Mouse (Mus musculus): ENCODE data around the gene Mcts2. TPM values are rescaled to one million over a fixed set of nuclear protein-coding genes. Genes with fewer than 3 reads are reported as not detected.

The Mcts2 gene
- total RNA-seq, 2 experiments from 2014 or later: 17.8 to 19.1 TPM

DNA sequence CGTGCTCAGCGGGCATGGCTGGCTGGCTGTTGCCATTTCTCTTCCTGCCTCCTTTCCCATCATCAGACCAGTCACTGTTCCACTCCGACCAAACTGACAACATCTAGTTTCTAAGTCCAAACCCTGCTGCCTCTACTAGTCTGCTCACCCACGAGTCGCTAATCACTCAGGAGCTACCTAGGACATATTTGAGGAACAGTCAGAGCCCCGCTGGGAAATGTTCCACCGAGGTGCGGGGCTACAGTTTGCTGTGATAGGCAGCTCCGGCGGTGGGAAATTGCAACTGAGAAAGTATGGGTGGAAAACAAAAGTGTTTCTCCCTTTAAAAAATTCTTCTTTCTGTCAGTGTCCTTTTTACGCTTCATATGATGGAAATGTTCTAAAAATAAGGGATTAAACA, 30.8 kb downstream of the Mcts2 start:
- no peak for DNase-seq
- intact Hi-C loops (cut with DNase I): no loop called here

DNA sequence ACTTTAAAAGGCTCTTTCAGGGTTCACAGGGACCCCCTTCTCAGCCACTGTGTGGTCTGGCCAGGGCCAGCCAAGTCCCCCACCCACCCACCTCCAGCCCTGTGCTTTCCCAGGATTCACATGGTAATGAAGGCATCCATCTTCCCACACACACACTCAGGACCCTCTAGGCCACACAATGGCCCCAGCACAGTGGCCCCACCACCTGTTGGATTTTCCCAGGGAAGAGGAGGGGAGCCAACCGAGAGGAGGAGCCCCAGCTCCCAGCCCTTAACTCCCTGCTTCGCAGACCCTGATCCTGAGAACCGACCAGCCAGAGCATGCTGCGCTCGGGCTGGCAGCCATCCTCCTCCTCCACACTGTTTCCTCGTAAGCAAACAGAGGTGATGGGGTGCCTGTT, 31.2 kb downstream of the Mcts2 start:
- DNase-seq: no peak
- intact Hi-C loops (cut with DNase I): no loop called here

DNA sequence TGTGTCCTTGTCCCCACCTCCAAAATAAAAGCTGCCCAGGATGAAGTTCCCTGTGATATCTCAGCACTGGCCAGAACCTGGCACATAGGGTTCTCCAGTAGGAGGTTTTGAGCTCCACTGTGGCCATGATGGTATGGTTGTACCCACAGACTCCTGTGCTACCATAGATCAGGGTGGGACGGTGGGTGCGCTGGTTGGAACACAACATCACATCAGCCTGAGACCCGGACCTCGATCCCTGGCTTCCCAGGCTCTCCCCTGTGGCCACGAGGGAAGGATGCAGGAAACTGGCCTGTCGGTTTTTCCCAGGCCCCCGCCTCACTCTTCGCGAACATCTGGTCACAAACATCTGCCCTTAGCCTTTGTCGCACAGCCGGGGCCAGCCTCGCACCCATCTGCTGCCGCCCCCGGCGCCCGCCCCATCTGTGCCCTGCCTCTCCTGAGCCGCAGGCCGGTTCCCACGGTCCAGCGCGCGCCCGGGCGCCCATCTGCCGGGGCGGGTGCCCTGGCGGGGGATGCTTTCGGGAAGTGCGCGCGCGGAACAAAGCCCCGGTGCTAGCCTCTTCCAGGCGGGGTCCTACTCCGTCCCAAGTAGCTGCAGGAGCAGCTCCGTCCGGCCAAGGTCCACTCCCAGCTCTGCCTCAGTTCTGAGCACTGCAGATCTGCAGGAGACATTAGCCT, 37.0 kb downstream of the Mcts2 start:
- peak; percentile 71 to 75 for DNase-seq
- intact Hi-C loops (cut with DNase I): loop anchor here (2.0 kb wide), 1 partner anchor 15 kb away; no protein-coding TSS in a partner anchor

DNA sequence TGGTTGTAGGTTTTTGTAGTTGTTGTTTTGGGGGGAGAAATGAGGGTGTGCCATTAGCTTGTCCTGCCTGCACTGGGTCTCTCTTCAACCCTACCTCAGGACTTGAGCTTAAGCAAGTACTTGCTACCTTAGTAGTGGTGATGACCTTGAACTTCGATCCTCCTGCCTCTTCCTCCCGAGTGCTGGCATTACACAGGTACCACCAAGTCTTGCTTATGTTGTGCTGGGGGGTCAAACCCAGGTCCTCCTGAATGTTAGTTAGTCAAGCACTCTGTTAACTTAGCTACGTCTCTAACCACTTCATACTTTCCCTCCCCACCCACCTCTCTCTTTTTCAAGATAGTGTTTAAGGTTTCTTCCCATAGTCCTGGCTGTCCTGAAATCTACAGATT, 37.5 kb downstream of the Mcts2 start:
- intact Hi-C loops (cut with DNase I): no loop called here
- no peak for DNase-seq

DNA sequence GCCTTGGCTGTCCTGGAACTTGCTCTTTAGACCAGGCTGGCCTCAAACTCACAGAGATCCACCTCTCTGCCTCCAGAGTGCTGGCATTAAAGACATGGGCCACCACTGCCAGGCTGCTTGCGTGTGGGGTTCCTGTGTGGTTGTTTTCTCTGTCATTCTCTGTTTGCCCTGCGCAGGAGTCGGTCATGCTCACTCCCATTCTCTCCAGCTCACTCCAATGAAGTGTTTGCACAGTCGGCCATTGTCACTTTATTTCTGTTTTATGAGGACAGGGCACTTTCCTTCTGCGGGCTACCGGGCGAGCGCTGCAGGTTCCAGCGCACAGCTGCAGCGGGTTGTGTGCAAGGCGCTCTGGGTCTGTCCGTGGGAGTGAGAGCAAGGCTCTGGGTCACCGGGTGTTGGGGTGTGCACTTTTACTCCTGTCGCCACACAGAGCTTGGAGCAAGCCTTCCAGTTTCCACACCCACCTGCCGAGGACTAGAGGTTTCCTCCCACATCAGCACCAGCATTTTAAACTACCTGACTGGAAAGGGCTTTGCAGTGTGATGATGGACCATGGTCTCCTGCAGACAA, 38.4 kb downstream of the Mcts2 start:
- intact Hi-C loops (cut with DNase I): no loop called here
- no peak for DNase-seq

DNA sequence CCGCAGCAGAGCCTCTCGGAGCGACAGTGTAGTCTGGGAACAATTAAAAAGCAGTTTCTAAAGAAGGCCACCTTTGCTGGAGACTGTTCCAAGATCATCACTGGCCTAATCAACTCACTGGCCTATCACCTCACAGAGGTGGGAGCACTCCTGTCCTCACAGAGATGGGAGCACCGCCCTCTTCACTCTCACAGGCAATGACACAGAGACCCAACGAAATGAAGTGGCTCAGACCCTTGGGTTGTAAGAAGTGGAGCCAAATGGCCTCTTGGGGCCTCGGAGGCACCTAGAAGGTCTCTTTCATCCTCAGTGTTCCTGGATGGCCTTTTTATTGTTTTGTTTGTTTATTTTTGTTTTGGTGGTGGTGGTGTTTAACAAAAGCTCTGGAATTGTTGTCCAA, 39.4 kb downstream of the Mcts2 start:
- no peak for DNase-seq
- intact Hi-C loops (cut with DNase I): loop anchor here (1.0 kb wide), 1 partner anchor 19 kb away; no protein-coding TSS in a partner anchor

DNA sequence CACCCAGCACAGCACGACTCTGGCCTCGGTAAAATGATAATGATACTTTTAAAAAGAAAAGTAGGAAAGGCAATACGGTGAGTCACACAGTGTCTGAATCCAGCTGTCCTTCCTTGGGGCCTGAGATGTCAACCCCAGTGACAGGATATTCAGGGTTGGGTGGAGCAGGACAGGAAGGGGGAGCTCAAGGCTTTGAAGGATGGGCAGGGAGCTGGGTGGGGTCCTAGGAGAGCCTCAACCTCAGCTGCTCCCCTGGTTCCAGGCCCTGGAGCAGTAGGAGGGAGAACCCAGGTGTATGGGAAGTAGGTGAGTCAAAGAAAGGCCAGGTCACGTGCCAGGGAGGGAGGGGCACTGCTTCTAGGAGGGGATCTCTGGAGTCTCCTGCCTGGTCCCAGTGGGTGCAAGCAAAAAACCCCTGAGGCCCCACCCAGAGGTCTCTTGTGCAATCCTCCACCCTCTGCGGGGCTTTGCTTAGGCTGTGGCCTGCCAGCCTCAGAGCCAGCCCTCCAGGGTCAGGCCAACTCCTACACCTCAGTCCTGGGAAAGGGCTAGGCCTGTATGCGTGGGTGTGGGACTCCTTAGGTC, 40.0 kb downstream of the Mcts2 start:
- intact Hi-C loops (cut with DNase I): loop anchor here (1.0 kb wide), 1 partner anchor 20 kb away; no protein-coding TSS in a partner anchor
- DNase-seq: peak in 1 of 2 experiments; percentile 31

DNA sequence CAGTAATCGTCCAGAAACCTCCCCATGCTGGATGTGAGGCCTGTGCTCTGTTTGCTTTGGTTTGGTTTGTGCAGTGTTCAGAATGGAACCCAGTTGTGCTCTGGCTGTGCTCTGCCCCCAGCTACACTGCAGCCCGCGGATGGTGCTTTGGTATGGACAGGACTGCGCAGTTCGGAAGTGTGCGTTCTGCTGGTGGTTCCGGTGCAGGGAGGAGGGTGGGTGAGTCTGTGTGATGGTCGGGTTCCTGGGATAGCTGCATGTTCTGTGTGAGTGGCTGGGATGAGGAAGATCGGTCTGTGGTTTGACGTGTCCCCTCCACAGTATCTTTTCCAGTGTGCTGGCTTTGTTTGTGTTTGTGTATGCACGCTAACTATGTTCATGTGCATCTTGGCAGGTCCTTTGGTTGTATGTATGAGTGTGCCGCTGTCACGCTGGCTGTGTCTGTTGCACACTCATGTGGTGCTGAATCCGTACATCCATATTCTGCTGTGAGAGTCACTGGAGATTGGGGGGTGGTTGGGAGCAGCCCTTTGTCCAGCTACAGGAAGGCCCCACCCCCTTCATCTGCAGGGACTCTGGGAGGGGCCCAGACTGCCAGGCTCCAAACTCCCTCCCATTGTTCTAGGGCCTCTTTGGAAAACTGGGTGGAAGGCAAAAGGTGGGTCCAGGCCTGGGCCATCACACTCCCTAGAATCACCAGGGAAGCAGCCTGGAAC, 41.1 kb downstream of the Mcts2 start:
- DNase-seq: peak; percentile 57 to 59
- intact Hi-C loops (cut with DNase I): no loop called here

DNA sequence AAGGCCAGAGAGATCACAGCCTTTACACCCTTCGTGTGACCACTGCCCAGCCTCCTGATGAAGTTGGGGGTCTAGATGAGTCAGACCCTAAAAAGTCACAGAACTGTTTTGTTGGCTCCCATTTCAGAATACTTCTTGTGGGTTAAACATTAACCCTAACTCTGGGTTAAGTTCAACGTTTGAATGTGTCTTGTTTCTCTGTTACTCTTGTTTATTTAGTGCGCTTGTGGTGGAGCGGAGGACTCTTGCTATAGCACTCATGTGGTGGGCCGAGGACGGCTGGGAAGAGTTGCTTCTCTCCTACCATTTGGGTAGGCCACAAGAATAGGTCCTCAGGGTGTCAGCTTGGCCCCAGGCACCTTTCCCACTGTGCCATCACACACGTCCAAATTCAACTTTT, 41.8 kb downstream of the Mcts2 start:
- no peak for DNase-seq
- intact Hi-C loops (cut with DNase I): no loop called here

DNA sequence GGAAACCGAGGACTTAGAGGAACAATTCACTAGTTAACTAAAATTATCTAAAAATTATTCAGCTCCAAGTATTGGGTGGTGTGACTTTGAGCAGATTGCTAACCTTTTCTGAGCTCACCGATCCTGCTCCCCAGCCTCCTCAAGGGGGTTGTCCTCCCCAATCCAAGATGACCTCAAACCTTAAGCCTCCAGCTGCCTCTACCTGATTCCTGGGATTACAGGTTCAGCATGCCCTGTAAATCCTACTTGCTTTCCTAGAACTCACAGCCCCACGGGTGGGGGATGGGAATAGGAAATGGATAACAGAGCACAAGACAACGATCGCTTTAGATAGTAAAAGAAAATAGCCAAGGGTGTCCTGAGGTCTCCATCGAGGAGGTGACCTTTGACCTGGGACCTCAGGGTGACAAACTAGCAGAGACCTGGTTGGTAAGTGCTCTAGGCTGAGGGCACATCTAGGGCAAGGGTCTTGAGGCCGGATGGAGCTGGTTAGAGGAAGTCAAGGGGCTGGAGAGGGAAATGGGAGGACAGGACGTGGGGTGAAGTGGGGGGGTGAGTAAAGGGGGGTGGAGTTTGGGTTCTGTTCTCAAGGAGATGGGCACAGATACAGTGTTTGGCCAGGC, 42.3 kb downstream of the Mcts2 start:
- intact Hi-C loops (cut with DNase I): no loop called here
- peak in 1 of 2 experiments; percentile 40 for DNase-seq

DNA sequence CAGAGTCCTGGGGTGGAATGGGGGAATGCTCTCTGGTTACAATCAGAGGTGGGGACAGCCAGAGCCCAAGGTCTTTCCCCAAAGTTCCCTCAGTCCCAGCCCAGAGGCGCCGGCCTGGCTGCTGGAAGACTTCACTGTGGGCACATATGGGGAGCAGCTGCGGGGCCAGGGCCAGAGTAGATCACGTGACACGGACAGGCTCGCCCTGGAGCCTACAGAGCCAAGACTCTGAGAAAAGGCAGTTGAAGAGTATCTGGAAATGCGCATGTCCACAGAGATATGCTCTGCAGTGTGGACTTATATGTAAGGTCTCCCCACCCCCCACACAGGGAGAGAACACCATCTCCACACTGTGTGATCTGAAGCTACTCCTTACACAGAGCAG, 42.8 kb downstream of the Mcts2 start:
- intact Hi-C loops (cut with DNase I): no loop called here
- DNase-seq: peak; percentile 79 to 82

DNA sequence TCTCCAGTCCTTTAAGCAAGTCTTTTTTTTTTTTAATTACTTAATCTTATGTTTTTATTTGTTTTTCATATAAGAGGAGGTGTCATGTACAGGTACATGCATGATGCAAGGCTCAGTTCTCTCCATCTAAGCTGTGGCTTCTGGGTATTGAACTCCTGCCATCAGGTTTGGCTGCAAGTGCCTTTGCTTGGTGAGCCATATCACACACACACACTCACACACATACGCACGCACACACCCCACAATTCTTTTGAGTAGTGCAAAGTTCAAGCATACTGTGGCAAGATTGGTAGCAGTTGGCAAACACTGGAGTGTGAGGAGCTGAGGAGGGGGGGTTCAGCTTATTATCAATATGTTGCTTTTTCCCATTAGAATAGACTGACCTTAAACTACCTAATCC, 46.4 kb downstream of the Mcts2 start:
- DNase-seq: no peak
- intact Hi-C loops (cut with DNase I): no loop called here

DNA sequence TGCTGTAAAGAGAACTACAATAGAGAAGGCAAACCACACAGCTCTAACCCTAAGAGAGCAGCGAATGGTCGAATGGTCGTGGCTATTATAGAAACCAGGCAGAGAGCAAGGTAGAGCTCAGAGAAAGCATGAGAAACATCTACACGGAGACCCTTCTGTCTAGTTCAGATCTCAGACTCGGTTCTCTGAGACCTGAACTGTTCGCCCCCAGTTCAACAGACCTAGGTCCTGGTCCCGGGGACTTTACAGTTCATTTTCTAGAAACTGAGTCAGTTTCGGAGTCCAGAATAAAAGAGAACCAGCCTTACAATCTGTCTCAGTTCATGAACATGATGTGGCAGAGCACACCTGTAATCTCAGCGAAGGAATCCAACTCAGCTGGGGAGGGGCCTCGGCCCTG, 47.7 kb downstream of the Mcts2 start:
- no peak for DNase-seq
- intact Hi-C loops (cut with DNase I): no loop called here

DNA sequence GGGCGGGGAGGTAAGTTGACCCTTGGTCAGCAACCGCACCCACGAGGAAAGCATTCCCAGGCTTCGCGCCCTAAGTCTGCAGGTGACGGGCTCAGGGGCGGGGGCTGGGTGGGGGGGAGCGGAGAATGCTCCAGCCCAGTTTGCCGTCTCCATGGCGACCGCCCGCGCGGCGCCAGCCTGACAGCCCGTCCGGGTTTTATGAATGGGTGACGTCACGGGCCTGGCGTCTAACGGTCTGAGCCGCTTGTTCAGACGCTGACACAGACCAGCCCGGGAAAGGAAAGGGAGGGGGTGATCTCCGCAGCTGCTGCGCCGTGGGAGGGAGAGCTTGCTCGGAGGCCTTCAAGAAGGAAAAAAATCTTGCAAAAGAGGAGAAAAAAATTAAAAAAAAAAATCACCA, 48.1 kb downstream of the Mcts2 start:
- intact Hi-C loops (cut with DNase I): no loop called here
- peak; percentile 96 to 98 for DNase-seq

DNA sequence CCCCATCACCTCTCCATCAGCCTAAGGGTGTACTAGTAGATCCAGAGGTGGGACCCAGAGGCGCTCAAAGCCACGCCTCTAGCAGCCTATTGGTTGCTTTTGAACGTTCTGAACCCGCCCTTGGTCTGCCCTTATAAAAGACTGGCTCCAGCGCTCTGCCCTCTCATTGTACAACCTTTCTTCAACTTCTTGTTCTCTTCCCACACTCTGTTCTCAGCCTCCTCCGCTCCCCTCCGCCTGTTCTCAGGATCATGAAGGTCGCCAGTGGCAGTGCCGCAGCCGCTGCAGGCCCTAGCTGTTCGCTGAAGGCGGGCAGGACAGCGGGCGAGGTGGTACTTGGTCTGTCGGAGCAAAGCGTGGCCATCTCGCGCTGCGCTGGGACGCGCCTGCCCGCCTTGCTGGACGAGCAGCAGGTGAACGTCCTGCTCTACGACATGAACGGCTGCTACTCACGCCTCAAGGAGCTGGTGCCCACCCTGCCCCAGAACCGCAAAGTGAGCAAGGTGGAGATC, 49.3 kb downstream of the Mcts2 start, which contains the start of gene Id1:
Gene Id1 (plus strand): TSS at position 162 of the 512 bp plus-strand sequence.
- intact Hi-C loops (cut with DNase I): no loop called here
- DNase-seq: peak; percentile 92

DNA sequence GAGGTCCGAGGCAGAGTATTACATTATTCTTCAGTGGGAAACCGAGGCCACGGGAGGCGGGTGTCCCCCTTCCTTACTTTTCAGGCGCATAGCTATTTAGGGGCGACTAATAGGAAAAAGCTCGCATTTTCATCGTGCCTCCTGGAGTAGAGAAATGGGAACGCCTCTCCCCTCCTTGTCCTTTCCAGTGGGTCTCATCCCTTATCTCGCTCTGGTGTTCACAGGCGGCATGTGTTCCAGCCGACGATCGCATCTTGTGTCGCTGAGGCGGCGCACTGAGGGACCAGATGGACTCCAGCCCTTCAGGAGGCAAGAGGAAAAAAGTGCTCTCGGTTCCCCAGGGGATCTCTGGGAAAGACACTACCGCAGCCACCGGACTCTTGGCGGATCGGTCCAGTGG, 49.9 kb downstream of the Mcts2 start:
- intact Hi-C loops (cut with DNase I): no loop called here

More for the DNA sequence above, 49.9 kb downstream of the Mcts2 start:
- peak; percentile 46 for DNase-seq

Other genes starting within 250 kb of the Mcts2 start
- gene Defb23, start 222.4 kb upstream of the Mcts2 start, total RNA-seq (2021): not detected
- gene Defb20, start 210.0 kb upstream of the Mcts2 start, total RNA-seq (2021): not detected
- gene Defb22, start 196.9 kb upstream of the Mcts2 start, total RNA-seq (2021): not detected
- gene Defb26, start 175.3 kb upstream of the Mcts2 start, total RNA-seq (2021): not detected
- gene Defb28, start 168.8 kb upstream of the Mcts2 start, total RNA-seq (2021): not detected
- gene Defb29, start 146.9 kb upstream of the Mcts2 start, total RNA-seq (2021): not detected
- not detected for gene Gm17416, start 117.7 kb upstream of the Mcts2 start, total RNA-seq (2021)
- not detected for gene Defb21, start 114.3 kb upstream of the Mcts2 start, total RNA-seq (2021)
- gene Defb19, start 106.7 kb upstream of the Mcts2 start, total RNA-seq (2021): not detected
- not detected for gene Defb45, start 87.6 kb upstream of the Mcts2 start, total RNA-seq (2021)
- not detected for gene Defb36, start 82.7 kb upstream of the Mcts2 start, total RNA-seq (2021)
- gene Defb25, start 64.0 kb upstream of the Mcts2 start, total RNA-seq (2021): not detected
- gene Rem1, start 60.1 kb upstream of the Mcts2 start, total RNA-seq (2021): 10 to 100 TPM; 12.9 to 15.3 TPM
- 10 to 100 TPM; 47.6 to 51.4 TPM for gene H13, start 17.6 kb upstream of the Mcts2 start, total RNA-seq (2021)
- gene Id1, start 49.2 kb downstream of the Mcts2 start, total RNA-seq (2021): 10 to 100 TPM; 72.9 to 84.2 TPM
- 10 to 100 TPM; 17.9 to 22.4 TPM for gene Cox4i2, start 67.1 kb downstream of the Mcts2 start, total RNA-seq (2021)
- 10 to 100 TPM; 40.0 to 72.4 TPM for gene Bcl2l1, start 144.7 kb downstream of the Mcts2 start, total RNA-seq (2021)
- 10 to 100 TPM; 16.0 to 17.8 TPM for gene Tpx2, start 160.9 kb downstream of the Mcts2 start, total RNA-seq (2021)
- gene Mylk2, start 224.3 kb downstream of the Mcts2 start, total RNA-seq (2021): under 1 TPM; 0.25 to 0.38 TPM
- gene Foxs1, start 246.2 kb downstream of the Mcts2 start, total RNA-seq (2021): 10 to 100 TPM in 1 of 2 experiments, 1 to 10 TPM in 1; 9.7 to 10.1 TPM